Mouse (Mus musculus): ENCODE measurements around the gene Lsm11.

Gene Lsm11

DNA sequence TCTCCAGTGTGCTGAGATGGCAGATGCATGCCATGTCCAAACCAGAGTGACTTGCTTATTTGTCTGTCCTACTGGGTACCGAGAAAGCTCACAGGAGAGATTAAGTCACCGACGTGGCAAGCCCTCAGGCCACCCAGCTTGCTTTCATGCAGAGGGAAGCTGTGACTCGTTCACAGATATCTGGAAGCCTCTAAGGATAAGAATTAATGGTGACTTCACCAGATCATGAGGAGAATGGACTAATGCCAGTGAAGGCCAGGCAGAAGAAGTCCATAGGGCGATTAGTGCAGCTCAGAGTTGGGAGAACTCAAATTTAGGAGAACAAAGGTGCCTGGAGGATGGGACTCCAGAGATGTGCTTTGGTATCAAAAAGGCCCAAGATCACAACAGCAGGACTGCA, 17.3 kb downstream of the Lsm11 start:
- no peak for DNase-seq (ENCODE audit: low spot score in 2 of 2)

GRCm38 (mm10) chr11:45926640-45927082, 18.1 kb downstream of the Lsm11 start:
- DNase-seq (ENCODE audit: low spot score in 2 of 2), result peak; percentile 62 to 71

GRCm38 (mm10) chr11:45925436-45925835, 19.3 kb downstream of the Lsm11 start:
- no peak for DNase-seq (ENCODE audit: low spot score in 2 of 2)

- no peak for DNase-seq (ENCODE audit: low spot score in 2 of 2)
Measured at GRCm38 (mm10) chr11:45921480-45921898, 23.2 kb downstream of the Lsm11 start.

- DNase-seq (ENCODE audit: low spot score in 2 of 2), result no peak
Measured at GRCm38 (mm10) chr11:45921026-45921425, 23.7 kb downstream of the Lsm11 start.

DNA sequence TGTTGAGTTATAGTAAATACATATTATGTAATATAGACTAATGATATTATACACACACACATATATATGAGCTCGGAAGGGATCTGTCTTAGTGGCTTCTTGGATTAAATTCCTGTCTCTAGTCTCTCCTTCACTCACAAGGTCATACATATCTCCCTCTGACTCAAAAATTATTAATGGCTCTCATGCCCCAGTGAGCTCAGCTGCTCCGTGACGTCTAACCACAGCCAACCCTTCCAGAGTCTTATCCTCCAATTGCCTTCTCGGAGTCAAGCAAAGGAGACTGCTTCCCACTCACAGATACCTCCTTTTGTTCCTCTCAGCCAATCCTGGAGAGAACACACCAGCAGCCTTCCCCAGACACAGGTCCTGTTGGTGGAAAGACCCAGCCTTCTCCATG, 25.9 kb downstream of the Lsm11 start:
- DNase-seq (ENCODE audit: low spot score in 2 of 2), result no peak

DNA sequence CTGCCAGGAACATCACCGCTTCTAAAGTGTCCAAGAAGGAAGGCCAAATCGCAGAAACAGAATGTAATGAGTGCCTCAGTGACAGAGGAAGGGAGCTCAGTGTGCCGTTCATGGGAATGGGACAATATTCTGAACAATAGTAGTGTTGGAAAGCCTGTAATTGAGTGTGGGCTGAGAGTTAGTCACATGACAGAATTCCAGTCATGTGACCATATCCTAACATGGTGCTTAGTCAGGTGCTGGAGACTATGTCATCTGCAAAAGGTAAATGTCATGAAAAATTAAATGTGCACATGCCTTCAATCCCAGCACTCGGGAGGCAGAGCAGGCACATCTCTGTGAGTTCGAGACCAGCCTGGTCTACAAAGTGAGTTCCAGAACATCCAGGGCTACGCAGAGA, 26.7 kb downstream of the Lsm11 start:
- no peak for DNase-seq (ENCODE audit: low spot score in 2 of 2)

DNA sequence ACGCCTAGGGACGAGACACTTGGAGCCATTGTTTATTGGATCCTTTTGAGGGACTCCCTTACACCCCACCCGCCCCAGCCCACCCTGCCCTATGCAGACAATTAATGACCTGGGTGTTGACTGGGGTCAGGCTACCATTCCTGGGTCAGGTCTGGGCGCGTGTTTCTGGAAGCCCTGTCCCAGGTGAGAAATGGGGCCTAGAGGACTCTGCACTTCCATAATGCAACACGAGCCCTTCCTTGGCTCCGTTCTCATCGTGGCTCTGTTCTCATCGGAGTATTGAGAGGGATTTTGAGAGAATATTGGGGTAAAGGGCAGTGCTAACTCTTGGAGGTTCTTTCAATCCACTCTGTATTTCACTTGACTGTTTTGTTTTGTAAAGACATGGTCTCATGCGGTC, 28.5 kb downstream of the Lsm11 start:
- DNase-seq (ENCODE audit: low spot score in 2 of 2), result no peak

- no peak for DNase-seq (ENCODE audit: low spot score in 2 of 2)
Measured at GRCm38 (mm10) chr11:45910701-45911100, 34.0 kb downstream of the Lsm11 start.

- no peak for DNase-seq (ENCODE audit: low spot score in 2 of 2)
Measured at GRCm38 (mm10) chr11:45908894-45909293, 35.8 kb downstream of the Lsm11 start.

DNA sequence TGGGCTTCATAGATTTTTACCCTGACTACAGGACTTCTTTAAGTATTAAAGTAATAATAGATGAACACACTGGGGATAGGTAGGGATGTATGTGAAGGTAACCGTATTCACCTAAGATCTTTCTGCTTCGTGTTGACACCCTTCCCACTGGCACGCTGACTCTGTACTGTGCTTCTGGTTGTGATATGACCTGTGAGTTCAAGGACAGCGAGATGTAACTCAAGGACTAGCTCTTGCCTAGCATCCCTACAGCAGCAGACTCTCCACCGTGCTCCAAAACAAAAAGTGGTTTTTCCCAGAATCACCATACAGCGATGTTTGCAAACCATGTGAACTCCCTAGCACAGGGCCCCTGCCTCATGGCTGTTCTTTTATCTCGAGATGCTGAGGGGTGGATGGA, 36.7 kb downstream of the Lsm11 start:
- DNase-seq (ENCODE audit: low spot score in 2 of 2), result no peak

DNA sequence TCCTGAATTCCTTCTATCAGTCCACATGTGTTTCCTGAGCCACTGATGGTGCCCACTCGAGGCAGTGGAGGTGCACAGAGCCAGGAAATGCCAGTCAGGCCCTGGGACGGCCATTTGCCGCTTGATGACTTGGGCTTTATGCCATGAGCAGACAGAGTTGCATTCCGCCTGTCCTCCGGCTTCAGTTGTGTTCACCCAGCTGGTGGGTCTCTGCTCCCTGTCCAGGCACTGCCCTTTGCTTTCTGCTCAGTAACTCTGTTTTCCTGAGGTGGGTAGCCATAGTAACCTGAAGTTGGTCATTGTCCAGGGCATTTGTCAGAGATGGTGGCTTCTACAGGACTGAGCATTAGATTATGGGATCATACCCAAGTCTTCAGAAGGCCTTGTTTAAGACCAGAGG, 37.4 kb downstream of the Lsm11 start:
- no peak for DNase-seq (ENCODE audit: low spot score in 2 of 2)

DNA sequence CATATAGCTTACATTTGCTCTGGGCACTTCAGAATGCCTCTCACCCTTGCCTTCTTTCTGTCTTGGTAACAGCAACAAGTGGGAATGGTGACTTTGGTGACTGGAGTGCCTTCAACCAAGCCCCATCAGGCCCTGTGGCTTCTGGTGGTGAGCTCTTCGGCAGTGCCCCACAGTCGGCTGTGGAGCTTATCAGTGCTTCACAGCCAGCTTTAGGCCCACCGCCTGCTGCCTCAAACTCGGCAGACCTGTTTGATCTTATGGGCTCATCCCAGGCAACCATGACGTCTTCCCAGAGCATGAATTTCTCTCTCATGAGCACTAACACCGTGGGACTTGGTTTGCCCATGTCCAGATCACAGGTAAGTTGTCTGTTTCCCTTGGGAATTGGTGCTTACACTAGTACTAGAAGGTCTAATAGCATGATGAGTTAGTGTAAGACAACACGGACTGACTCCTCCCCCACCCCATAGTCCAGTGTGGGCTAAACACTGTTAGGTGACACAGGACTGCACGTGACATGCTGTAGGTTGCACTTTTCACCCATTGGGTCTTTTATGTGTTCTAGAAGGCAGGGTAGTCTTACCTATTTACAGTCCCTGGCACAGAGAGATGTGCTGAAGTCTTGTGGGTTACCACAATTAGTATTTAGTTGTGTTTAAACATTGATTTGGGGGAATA, 38.5 kb downstream of the Lsm11 start:
- no peak for DNase-seq (ENCODE audit: low spot score in 2 of 2)

- DNase-seq (ENCODE audit: low spot score in 2 of 2), result no peak
Measured at GRCm38 (mm10) chr11:45900233-45901015, 44.3 kb downstream of the Lsm11 start.

DNA sequence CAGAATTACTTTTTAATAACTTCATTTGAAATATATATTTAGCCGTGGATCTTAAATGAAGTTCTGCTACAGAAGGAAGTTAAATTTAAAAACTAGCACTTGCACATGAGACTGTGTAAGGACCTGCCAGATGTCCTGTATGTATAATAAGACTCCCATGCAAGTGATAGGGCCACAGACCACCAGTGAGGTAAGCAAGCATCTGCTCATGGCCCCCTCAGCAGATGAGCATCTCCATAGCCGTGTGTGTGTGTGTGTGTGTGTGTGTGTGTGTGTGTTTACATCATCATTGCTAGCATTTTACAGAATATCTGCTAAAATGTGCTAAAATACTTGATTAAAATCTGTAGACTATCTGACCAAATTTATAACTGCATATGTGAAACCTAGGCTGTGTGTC, 47.3 kb downstream of the Lsm11 start:
- DNase-seq (ENCODE audit: low spot score in 2 of 2), result no peak

GRCm38 (mm10) chr11:45892861-45893360, 51.8 kb downstream of the Lsm11 start:
- no peak for DNase-seq (ENCODE audit: low spot score in 2 of 2)

DNA sequence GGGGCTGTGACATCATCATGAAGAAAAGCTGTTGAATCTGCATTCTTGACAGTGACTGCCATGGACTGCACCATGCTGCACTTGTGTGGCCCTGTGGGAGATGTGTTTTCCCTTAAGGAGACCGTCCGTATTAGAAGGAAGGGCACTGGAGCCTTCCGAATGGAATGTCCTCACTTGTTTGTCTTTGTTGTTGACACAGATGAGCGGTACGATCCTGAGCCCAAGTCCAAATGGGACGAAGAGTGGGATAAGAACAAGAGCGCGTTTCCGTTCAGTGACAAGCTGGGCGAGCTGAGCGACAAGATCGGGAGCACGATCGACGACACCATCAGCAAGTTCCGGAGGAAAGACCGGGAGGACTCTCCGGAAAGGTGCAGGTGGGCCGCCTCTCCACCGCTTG, 54.3 kb downstream of the Lsm11 start:
- no peak for DNase-seq (ENCODE audit: low spot score in 2 of 2)

DNA sequence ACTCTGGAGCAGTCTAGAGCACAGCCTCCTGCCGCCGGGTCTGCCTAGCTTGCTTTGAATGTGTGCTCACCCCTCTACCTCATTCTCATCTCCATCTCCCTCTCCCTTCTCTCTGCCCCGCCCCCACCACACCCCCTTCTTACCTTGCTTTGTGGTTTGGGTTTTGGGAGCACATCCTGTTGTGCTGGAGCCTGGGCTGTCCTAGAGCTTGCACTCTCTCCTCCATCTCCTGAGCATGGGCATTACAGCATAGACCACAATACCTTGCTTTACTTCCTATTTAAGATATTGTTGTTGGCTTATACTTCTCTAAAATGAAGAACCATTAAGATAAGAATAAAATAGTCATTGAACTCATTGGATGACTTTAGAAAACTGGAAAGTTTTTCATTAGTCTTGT, 54.8 kb downstream of the Lsm11 start:
- no peak for DNase-seq (ENCODE audit: low spot score in 2 of 2)

GRCm38 (mm10) chr11:45888471-45889030, 56.2 kb downstream of the Lsm11 start:
- DNase-seq (ENCODE audit: low spot score in 2 of 2), result no peak

GRCm38 (mm10) chr11:45886596-45886995, 58.1 kb downstream of the Lsm11 start:
- DNase-seq (ENCODE audit: low spot score in 2 of 2), result no peak

GRCm38 (mm10) chr11:45885606-45886230, 59.0 kb downstream of the Lsm11 start:
- no peak for DNase-seq (ENCODE audit: low spot score in 2 of 2)

DNA sequence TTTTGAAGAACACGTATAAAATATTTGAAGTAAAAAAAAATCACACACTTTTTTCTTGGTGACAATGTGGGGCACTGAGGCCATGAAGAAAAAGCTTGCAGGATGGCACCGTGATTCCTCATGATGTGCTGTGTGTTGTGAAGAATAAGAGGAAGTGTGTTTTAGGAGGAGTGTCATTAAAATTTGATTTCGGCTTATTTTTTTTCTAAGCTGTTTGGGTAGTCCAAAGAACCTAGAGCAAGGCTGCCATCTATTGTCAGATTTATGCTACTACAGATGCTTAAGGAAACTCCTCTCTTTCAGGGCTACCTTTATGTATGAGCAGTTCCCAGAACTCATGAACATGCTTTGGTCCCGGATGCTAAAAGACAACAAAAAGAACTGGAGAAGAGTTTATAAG, 60.7 kb downstream of the Lsm11 start:
- DNase-seq (ENCODE audit: low spot score in 2 of 2), result no peak

Measured in urinary bladder, postnatal 4 days (tissue).